Mouse (Mus musculus) splenic B cell, adult 2 months (primary cell): ENCODE measurements around the gene Ppil1.
"Not testable (repeated sequence)": the region's sequence is repeated elsewhere in the genome, so short reads cannot be mapped to it uniquely, and the experiment has no call there.

Experiments
- DNase-seq: peaks from one replicate; pipeline ENCODE4 v3.0.0-alpha.2; 2011; ENCODE audit warnings: low read depth, low spot score
- H3K27me3 ChIP-seq: 2 replicates; pipeline ENCODE4 v1.6.1; 2012; ENCODE audit warnings: mild to moderate bottlenecking, low read length, moderate library complexity, mixed read lengths; ENCODE audit not compliant: control insufficient read depth, poor library complexity, insufficient read depth, severe bottlenecking
- H3K36me3 ChIP-seq: 2 replicates; pipeline ENCODE4 v1.6.1; 2012; ENCODE audit warnings: mild to moderate bottlenecking, low read length, moderate library complexity, mixed read lengths; ENCODE audit not compliant: control insufficient read depth, poor library complexity, insufficient read depth, severe bottlenecking

Gene Ppil1

DNA sequence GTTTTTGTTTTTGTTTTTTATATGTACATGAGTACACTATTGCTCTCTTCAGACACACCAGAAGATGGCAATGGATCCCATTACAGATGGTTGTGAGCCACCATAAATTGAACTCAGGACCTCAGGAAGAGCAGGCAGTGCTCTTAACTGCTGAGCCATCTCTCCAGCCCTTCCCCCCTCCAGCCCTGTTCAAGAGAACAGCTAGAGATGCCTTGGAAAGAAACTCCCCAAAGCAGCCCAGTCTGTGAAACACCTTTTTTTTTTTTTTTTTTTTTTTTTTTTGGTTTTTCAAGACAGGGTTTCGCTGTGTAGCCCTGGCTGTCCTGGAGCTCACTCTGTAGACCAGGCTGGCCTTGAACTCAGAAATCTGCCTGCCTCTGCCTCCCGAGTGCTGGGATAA is 3.1 kb upstream of the Ppil1 start:
- H3K27me3 ChIP-seq, H3K36me3 ChIP-seq, DNase-seq: not testable (repeated sequence)

- DNase-seq: no peak
- Histone ChIP-seq H3K36me3 (peaks cover 3% of the 10 kb centered on the region), H3K27me3 (no peaks in the 10 kb centered on the region; the same call in 1 of the 2 replicates)
Observed at GRCm38 (mm10) chr17:29264760-29265159, 774 bp upstream of the Ppil1 start.

- DNase-seq: no peak
- no peaks in the 10 kb centered on the region; the same call in 1 of the 2 replicates for H3K27me3 ChIP-seq
- peaks cover 4% of the 10 kb centered on the region for H3K36me3 ChIP-seq
Observed at GRCm38 (mm10) chr17:29263417-29263816, 569 bp downstream of the Ppil1 start.

- Histone ChIP-seq H3K27me3 (no peaks in the 10 kb centered on the region; the same call in 1 of the 2 replicates), H3K36me3 (peaks cover 10% of the 10 kb centered on the region)
- DNase-seq: peak; percentile 33
Observed at GRCm38 (mm10) chr17:29262259-29262649, 1.7 kb downstream of the Ppil1 start.

DNA sequence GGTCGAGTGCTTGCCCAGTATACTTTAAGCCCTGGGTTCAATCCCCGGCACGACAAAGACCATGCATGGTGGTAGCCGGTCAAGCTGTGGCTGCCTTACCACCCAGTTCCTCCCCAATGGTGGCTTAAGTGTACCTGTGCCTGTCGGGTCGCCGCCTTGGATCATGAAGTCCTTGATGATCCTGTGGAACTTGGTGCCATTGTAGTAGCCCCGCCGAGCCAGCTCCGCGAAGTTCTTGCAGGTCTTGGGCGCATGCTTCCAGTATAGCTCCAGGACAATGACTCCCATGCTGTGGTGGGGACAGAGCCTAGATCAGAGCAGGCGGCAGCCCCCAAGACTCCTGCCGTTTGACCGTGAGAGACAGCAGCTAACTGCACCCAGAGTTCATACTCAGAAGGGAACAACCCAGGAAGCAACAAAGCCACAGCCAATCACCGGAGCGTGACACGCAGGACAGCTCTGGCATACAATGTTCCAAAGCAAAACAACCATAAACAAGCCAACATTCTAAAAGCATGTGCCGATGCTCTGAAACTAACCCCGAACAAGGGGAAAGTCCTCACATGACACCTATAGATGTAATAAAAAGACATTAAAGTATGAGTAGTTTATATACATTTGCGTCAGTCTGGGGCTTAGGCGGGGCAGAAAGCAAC is 2.3 kb downstream of the Ppil1 start:
- peak; percentile 60 for DNase-seq
- peaks cover 12% of the 10 kb centered on the region for H3K36me3 ChIP-seq
- no peaks in the 10 kb centered on the region; the same call in 1 of the 2 replicates for H3K27me3 ChIP-seq

- DNase-seq: no peak
- no peaks in the 10 kb centered on the region; the same call in 1 of the 2 replicates for H3K27me3 ChIP-seq
Observed at GRCm38 (mm10) chr17:29260501-29260900, 3.5 kb downstream of the Ppil1 start.

DNA sequence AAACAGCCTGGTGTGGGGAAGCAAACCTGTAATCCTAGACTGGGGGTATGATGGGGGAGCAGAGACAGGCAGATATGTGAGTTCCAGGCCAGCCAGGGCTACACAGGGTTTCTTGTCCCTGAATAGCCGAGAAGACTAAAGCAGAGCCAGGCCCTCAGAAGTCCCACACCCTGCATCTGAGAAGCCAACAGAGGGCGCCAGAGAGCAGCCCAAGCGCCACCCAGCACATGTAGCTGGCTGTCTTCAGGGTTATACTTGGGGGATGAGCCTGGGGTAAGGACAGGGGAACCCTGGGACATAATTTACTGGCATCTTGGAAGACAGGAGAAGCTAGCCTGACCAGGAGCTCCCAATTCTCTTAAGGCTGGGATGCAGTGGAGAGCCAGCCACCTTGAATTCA is 4.5 kb downstream of the Ppil1 start:
- Histone ChIP-seq H3K27me3 (no peaks in the 10 kb centered on the region), H3K36me3 (peaks cover 12% of the 10 kb centered on the region)
- peak; percentile 92 for DNase-seq

More at GRCm38 (mm10) chr17:29260501-29260900, 3.5 kb downstream of the Ppil1 start:
- H3K36me3 ChIP-seq: peaks cover 12% of the 10 kb centered on the region

GRCm38 (mm10) chr17:29258921-29259320 is 5.1 kb downstream of the Ppil1 start:
- H3K36me3 ChIP-seq: peaks cover 14% of the 10 kb centered on the region
- no peak for DNase-seq
- H3K27me3 ChIP-seq: no peaks in the 10 kb centered on the region

DNA sequence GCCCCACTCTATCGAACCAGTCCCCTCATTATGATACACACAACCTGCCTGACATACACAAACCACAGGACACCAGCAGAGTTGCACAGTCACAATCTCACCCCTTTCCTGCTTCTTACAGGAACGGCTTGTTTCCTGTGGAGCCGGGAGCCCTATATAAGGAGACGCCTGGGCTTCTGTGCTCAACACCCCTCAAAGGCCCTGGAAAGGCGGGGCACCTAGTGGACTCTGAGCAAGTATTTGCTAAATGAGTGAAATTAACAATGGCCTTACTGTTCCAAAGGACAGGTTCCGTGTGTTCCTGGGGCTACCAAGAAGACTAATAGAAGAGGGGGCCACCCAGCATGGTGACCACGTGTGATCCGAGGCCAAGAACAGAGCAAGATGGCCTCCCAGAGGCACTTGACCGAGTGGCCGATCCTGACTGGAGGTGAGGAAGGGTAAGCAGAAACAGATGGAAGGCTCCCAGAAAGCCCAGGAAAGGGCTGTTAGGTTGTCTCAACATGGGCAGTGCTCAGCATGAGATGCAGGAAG is 5.9 kb downstream of the Ppil1 start:
- no peak for DNase-seq
- peaks cover 14% of the 10 kb centered on the region for H3K36me3 ChIP-seq
- no peaks in the 10 kb centered on the region for H3K27me3 ChIP-seq

- no peak for DNase-seq
- Histone ChIP-seq H3K27me3 (no peaks in the 10 kb centered on the region), H3K36me3 (peaks cover 14% of the 10 kb centered on the region)
Observed at GRCm38 (mm10) chr17:29257001-29257511, 6.9 kb downstream of the Ppil1 start.

DNA sequence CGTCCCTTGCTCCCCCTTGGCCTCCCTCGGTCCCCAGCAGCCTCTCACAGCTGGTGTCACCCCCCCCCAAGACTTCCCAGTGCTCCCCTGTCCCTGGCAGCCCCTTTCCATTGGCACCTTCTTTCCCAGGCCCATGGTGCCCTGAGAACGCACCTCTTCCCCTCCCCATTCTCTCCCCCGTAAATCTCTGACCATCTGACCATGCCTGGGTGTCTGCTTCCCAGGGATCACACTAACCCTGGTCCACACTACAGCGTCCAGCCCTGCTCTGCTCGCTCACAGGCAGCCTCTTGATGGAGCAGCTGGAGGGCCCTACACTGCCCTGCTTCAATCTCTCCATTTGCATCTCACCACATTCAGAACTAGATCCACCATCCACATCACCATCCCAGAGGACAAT is 7.5 kb downstream of the Ppil1 start:
- DNase-seq: no peak
- peaks cover 14% of the 10 kb centered on the region for H3K36me3 ChIP-seq

GRCm38 (mm10) chr17:29254784-29255183 is 9.2 kb downstream of the Ppil1 start:
- not testable (repeated sequence) for H3K27me3 ChIP-seq, DNase-seq
- peaks cover 11% of the 10 kb centered on the region for H3K36me3 ChIP-seq

More for the DNA sequence above, 7.5 kb downstream of the Ppil1 start:
- H3K27me3 ChIP-seq: no peaks in the 10 kb centered on the region

- H3K27me3 ChIP-seq: no peaks in the 10 kb centered on the region
- no peak for DNase-seq
- peaks cover 11% of the 10 kb centered on the region for H3K36me3 ChIP-seq
Observed at GRCm38 (mm10) chr17:29253684-29254083, 10.3 kb downstream of the Ppil1 start.

- peaks cover 11% of the 10 kb centered on the region for H3K36me3 ChIP-seq
- no peaks in the 10 kb centered on the region for H3K27me3 ChIP-seq
- DNase-seq: no peak
Observed at GRCm38 (mm10) chr17:29253236-29253635, 10.8 kb downstream of the Ppil1 start.

DNA sequence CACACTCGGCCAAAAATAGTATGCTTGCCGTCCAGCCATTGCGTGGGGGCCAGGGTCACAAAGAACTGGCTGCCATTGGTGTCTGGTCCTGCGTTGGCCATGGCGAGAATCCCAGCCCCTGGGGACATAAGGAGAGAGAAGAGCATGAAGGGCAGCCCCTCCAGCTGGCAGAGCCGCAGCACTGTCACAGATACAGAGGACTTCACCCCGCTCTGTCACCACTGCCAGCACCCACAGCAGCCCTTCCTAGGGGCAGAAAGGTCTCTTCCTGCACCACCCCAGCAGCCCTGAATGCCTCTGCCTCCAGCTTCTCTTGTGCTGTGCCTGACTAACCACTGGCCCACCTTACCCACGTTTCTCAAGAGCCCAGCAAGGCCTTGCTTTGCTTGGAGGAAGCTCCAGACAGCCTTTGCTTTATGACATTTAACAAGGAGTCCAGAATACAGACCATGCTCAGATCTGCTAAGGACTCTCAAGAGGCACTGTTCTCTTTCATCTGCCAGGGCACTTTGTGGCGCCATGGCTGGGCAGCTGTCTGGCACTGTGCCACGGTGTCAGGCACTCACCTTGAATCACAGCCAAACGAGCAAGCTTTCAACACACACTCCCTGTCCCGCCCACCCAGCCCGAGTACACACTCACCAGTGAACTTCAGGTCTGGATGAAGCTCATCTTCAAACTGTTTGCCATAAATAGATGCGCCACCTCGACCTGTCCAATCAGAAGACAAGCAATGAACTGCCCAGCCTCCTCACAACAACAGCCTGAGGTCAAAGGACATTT is 12.2 kb downstream of the Ppil1 start:
- peaks cover 3% of the 10 kb centered on the region for H3K36me3 ChIP-seq
- DNase-seq: no peak
- H3K27me3 ChIP-seq: no peaks in the 10 kb centered on the region
